Mouse (Mus musculus): Measurements from ENCODE around the gene Cacna1g. TPM values are rescaled to one million over a fixed set of nuclear protein-coding genes. Genes with fewer than 3 reads are reported as not detected.

Cacna1g gene
- 1 to 10 TPM in 1 of 2 experiments, under 1 TPM in 1; 0.94 to 1.3 TPM for total RNA-seq (2021)
- long read RNA-seq, experiment 1 = 0 reads
- long read RNA-seq, experiment 2 = 0 reads

DNA sequence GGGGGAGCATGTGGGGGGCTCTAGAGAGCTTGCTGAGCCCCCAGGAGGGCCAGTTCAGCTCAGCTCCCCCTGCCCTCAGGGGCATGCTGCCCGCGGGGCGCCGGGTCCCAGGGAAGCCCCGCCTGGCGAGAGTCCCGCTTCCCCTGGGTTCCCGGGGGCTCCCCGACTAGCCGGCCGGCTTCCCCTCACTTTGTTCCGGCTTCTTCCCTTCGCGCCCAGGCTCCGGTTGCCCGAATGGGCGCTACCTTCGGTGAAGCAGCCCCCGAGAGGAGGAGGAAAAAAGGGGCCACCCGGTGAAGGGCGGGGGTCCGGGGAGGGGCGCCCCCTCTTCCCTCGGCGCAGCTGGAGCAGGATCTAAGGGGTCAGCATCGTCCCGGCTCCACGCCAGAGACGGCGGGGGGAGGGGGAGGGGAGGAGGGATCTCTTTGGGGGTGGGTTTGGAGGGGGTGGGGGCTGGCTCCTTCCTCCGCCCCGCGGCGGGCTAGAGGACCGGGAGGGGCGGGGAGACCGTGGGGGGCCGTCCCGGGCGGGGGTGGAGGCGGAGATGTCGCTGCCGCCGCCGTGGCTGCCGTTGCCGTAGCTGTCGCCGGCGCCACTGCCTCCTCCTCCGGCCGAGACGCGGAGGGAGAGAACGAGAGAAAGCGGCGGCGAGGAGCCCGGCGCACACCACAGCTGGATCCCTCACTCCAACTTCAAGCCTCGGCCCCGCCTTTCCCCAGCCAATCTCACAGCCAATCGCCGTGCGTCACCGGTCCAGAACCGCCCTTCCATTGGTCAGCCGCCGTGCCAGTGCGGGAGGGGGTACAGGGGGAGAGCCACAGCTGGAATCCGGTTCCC lies at the start of gene Cacna1g:
TSS of gene Cacna1g (minus strand) at position 492 of the 837 bp plus-strand sequence.
- peak; percentile 87 for DNase-seq (ENCODE audit: low spot score)

DNA sequence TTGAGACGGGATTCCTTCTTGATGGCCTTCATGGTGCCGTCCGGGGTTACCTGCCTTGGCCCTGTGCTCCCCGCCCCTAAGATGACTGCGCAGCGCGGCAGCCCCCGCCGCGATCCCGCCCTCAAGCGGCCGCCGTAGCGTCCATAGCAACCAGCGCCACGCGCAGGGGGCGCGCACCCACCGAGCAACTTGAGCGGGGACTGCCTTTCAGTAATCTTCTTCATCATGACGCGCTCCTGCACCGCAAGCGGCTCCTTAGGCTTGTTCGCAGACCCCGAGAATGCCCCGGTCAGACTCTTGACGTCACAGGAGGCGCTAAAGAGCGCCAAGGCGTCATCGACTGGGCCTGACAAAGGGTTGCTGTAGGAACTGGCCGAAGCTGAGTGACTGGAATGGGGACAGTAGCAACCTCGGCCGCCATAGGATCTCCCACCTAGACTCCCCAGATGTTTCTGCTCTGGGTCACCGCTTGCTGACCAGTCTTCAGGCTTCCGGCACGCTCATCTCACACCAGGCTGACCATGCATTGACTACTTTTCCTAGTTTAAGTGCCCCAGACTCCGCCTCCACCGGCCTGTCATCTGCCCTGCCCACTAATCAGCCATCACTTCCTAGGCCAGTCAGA lies 47.3 kb upstream of the Cacna1g start, which contains the start of gene Mycbpap:
TSS of gene Mycbpap (minus strand) at position 524 of the 625 bp plus-strand sequence.
- DNase-seq (ENCODE audit: low spot score) = peak; percentile 24

DNA sequence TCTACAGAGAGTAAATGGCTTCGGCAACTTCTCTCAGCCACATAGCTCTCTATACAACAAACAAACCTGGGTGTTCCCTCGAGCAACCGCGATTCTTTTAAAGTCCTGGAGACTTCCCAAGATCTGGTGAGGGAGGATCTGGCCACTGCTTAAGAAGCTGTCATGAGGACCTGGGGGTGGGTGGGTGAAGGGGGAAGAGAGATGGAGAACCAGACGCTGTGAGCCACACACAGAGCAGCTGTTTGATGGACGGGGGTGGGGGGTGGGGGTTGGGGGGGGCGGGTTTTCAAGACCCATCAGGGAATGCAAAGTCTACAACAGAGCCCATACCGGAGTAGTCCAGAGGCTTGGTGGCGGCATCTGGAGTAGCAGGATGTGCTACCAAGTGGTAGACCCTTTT lies 39.5 kb upstream of the Cacna1g start:
- DNase-seq (ENCODE audit: low spot score) = no peak

DNA sequence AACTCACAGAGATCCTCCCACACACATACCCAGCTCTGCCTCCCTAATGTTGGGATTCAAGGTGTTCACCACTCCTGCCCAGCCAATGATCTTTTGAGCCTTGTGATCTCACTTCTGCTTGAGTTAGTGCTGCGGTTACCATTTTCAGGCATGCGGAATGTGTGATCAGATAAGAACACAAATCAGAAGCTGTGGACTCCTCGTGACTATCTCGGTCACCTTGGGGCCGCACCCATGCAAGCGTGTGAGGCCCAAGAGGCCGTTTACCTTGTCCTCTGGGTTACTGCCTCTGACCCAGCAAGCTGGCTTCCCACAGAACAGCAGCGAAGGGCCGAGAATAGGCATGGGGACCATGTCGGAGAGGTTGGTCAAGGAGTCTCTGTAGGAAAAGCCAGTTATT lies 35.0 kb upstream of the Cacna1g start:
- no peak for DNase-seq (ENCODE audit: low spot score)

DNA sequence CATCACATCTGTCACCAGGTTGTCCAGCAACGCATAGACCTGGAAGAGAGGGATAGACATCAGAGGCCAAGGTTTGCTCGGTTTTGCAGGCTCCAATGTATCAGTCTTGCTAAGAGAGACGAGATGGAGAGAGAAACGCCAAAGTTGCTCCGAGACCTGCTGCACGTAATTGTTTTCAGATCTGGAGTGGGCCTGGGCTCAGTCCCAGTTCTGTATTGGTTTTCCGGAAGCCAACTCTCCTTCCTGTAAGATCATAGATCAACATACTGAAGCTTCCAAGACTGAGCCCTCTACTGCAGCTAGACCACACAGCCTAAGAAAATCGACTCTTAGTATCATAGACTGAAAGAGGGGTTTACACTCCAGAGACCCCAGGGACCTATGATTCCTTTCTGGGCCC lies 27.5 kb upstream of the Cacna1g start:
- no peak for DNase-seq (ENCODE audit: low spot score)

DNA sequence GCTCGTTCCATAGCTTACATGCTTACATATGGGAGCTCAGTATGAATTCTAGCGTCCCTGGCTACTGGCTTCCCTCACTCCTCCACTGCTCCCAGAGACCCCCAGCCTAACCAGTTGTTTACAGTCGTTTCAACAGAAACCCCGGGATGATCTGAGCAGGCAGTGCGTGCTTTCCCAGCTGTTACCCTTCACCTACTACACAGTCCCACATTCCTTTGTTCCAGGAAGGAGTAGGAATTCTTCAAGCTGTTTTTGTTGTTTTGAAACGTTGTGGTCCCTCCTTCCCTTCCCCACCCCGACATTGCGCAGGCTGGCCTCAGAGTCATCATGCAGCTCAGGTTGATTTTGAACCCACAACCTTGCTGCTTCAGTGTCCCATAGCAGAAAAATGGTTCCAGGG lies 26.4 kb upstream of the Cacna1g start:
- DNase-seq (ENCODE audit: low spot score) = no peak

DNA sequence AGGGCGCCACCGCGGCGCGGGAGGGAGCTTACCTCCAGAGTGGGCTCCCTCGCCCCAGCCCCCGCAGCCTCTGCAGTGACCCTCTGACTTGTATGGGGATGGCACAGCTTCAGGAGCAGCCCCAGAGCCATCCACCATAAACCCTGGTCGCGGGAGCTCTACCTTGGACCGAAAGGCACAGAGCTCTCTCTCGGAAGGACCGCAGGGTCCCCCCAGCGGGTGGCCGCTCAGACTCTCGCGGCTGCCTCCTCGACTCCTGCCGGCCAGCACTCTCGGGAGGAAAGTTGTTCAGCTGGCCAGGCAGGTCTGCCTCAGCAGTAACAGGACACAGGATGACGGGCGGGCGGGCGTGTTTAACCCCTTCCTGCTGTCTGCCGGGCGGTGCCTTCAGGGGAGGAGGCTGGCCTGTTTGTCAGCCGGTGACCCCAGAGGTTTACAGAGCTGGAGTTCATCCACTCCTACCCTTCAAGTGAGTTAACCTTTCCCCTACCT lies 25.7 kb upstream of the Cacna1g start, which contains the start of gene Epn3:
TSS of gene Epn3 (minus strand) at position 314 of the 492 bp plus-strand sequence.
- no peak for DNase-seq (ENCODE audit: low spot score)

DNA sequence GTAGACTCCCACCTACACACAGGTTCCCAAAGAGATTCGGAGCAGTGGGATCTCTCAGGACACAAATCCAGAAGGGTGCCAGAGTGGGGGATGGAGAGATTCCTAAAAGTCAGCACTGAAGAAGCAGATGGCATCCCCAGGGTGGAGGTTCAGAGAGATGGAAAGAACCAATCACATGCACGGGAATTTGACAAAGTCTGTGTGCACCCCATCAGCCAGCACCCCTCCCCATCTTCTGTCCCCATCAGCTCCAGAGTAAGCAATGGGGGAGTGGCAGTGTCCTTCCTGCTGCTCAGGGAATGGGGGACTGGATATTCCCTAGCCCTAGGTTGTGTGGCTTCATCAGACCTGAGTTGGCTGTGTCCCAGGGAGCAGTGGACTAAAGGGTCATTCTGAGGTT lies 25.0 kb upstream of the Cacna1g start:
- DNase-seq (ENCODE audit: low spot score) = no peak

DNA sequence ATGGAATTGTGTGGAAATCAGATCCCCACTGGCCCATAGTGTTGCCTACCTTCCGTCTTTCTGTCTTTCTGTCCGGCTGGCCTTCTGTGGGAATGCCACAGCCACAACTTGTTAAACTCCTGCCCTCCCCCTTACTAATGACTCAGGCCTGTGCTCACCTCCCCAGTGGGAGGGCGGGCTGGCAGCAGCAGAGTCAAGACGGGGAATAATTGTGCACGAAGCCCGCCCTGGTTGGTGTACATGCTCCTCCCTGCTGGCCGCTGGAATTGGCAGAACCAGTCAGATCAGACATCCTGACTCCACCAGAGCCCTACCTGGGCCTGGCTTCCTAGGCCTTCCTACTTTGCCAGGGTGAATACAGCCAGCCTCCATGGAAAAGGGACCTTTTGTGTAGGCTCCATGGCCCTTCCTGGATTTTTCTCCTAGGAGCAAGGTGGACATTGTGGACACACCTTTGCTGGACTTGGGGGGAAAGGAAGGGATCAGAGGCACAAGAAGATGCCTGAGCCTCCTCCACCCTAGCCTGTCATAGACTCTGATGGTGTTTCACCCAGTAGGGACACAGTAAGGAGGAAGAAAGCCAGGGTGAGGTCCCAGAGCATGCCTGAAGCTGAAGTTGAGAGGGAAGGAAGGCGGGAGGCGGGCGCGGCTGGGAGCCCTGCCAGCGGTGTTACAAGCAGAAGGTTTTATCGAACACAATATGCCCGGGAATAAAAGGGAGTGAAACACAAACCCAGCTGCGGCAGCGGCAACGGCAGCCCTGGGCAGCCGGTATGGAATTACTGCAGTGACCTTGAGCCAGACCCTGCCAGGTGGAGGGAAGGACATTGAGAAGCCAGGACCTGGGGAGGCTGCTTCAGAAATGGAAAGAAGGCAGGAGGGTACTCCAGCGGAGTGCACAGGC lies 24.3 kb upstream of the Cacna1g start:
- no peak for DNase-seq (ENCODE audit: low spot score)

DNA sequence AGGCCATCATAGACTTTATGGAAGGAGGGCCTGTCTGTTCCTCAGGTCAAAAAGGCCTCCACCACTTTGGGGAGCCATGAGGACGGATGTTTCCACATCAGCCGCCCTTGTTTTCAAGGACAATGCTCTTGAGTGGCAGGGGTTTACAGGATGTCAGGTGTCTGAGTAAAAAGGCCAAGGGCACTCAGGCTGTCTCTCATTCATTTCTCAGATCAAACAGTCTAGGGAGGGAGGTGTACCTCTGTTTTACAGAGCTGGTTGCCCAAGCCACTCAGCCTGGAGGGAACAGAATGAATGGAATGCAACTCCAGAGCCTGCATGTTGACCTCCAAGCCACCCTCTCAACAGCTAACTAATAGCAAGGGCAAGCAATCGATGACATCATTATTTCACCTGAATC lies 21.4 kb upstream of the Cacna1g start:
- DNase-seq (ENCODE audit: low spot score) = no peak

DNA sequence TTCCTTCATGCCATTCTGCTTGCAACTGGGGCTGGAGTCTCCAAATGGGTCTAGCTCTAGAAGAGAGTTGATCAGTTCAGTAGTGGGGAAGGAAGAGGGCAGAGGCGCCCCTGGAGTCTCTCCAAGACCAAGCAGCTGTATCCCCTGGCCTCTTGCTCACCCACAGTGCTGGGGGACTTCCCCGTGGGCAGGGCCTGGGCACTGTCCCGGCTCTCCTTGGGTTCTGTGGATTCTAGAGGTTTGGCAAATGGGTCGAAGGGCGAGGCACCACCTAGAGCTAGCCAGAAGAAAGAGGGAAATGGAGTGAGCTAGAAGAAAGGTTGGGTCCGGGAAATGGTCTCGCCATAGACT lies 17.7 kb upstream of the Cacna1g start:
- no peak for DNase-seq (ENCODE audit: low spot score)

DNA sequence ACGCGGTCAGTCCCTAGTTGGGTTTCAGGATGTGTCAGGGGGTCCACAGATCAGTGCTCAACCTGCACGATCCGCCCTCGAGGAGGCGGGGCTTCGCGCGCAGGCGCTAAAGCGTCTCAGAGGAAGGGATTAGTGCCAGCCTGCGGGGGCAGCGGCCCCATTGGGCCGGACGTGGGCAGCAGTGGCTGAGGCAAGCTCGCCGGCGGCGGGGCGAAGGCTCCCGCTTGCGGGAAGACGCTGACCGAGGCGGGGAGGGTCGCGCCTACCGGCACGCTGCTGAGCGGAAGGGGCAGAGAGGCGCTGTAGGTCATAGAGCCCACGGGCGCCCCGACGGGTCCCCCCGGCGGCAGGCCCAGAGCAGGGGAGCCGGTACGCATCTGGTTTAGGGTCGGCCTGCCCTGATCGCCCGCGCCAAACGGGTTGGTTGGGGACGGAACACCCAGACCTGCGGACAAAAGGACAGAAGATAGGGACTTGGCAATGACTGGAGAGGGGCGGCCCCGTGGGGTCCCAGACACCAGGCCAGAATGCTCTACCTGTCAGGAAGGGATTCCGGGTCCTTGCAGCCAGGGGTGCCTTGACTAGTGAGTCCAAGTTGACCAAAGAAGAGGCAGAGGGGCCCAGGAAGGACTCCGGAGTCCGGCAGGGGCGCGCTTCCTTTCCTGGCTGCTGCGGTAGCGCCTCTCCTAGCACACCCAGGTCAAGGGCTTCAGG lies 17.2 kb upstream of the Cacna1g start:
- no peak for DNase-seq (ENCODE audit: low spot score)

DNA sequence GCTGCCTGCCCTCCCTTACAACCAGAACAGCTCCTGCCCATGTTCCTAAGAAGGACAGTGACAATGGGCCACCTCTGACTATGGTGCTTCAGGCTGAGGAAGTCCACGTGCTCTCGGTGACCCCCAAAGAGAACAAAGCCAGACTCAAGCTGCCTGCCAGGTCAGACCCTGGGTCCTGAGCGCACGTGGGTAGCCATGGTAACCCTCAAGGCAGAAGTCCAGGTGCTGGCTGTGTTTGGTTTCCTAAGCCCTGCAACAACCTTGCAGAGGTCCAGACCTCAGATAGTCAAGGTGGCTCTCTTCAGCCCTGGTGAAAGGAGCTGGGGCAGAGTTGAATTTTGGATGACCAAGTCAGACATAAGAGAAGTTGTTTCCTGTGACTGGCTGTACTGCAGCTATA lies 15.7 kb upstream of the Cacna1g start:
- DNase-seq (ENCODE audit: low spot score) = no peak

DNA sequence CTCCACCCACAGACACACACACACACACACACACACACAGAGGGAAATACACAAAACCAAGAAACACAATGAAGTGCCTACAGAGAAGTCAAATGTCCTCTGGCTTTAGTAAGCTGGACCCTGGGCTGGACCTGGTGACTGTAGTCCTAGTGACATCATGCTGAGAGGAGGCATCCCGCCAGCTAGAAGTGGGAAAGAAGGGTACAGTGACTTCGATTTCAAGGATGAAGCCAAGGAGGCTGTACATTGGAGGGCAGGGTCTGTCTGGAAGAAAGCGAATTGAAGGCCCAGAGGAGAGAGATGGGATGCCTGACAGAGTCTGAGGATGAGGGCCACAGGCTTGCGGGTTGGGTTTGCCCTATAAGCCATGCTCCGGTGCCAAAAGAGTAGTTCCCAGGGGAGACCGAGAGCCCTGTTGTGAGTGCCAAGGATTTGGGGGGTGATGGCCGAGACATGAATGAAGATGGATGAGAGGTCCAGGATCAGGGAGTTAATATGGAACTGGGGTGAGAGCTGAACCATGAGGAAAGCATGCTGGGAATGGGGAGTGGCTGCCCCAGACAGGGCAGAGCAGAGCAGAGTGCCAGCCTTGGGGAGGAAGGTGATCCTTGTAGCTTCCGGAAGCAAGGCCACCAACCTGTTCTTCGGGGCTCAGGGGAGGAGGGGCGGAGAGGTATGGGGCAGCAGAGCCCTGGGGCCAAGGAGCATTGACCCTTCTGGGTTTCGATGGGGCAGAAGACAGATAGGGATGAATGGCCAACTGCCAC lies 15.0 kb upstream of the Cacna1g start:
- no peak for DNase-seq (ENCODE audit: low spot score)

DNA sequence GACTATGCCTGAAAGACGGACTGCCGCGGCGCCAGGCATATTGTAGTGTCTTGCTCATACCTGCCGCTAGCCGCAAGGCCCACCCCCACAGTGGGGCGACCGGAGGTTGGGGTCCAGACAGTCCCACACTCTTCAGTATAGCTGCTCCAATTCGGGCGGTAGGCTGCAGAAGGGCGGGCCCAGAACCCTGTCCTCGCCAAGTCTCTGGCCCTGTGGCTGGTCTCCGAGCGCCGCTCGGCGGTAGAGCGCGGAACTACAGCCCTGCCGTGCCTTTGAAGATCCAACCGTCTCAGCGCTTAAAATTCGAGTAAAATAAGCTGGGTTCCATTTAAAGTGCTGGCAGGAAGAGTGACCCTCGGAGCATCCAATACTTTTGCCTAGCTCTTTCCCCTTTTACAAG lies 12.0 kb upstream of the Cacna1g start, which contains the start of gene Spata20:
TSS of gene Spata20 (minus strand) at position 179 of the 400 bp plus-strand sequence.
- DNase-seq (ENCODE audit: low spot score) = peak; percentile 76

DNA sequence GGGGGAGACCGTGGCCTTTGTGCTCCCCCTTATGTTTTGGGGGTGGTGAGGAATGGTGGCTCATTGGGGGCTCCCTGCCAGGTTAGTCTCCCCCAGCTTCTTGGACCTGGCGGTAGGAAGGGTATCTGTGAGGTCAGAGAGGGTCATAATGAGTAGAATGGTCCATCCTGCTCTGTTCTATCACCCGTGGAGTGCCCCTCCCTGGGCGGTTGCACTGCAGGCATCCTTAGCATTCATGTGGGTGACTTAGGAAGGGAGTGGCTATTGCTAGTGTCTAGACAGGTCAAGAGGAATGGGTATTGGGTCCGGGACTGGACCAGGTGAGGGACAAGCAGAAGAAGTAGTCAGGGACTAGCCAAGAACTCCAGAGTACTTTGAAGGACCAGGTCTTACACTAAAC lies 11.2 kb upstream of the Cacna1g start:
- no peak for DNase-seq (ENCODE audit: low spot score)

DNA sequence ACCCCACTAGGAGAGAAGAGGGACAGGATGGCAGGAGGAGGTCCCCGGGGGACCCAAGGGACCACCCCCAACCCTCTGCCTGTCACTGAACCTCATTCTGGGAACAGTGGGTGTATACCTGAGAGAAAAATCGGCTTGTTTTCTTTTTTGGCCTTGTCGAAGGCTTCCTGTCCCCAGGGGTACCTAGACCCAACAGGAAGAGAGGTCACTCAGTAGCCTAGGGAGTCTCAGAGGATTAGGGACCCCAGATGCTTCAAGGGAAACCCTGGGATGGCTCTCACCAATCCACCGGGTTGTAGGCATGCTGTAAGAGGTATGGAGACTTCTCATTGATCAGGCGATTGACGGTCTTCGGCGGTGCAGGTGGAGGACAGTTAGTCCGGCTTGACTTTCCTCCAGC lies 10.6 kb upstream of the Cacna1g start:
- no peak for DNase-seq (ENCODE audit: low spot score)

DNA sequence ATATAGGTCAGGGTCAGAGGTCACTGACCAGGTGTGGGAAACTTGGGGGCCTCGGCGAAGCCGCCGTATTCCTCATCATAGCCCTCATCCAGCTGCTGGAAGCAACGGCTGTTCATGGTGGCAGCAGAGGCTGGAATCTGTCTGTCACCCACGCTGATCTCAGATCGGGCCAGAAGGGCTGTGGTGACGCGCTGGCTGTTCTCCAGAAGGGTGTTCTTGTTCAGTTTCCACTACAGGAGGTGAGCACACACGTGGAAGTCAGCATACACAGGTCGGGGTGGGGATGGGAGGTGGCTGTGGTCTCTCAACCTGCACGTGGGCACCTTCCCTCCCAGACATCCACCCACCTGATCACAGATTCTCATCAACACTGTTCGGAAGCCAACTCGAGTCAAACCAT lies 9.9 kb upstream of the Cacna1g start:
- no peak for DNase-seq (ENCODE audit: low spot score)

DNA sequence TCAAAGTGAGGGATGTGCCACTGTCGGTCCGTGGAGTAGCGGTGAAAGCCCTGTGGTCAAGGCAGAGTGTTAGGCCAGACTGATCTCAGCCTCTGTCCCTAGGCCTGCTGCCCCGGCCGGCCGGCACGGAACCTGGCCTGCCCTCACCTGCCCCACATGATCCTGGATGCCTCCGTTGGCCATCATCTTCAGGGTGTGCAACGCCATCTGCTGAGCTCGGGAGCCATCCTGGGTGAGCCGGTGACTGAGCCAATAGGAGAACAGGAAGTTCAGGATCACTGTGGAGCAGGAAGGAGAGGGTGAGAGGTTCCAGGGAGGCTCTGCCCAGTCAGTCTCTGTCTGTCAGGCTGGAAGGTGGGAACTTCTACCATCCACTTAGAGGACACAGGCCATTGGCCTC lies 9.4 kb upstream of the Cacna1g start:
- no peak for DNase-seq (ENCODE audit: low spot score)

DNA sequence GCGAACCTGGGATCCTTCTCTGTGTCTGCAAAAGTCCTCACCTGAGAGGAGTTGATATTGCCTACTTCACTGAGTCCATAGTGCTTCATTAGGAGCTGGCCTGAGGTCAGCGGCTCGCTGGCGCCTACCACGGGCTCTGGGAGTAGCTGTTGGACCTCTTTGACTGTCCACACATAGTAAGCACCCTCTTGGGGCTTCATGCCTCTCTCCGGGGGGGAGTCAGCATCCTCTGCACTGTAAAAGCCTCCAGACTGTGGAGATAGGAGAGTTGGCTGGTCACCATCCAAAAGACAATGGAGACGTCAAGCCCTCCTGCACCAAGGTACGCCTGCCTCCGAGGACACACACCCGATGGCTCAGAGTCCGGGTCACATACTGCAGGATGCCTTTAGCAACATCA lies 8.7 kb upstream of the Cacna1g start:
- no peak for DNase-seq (ENCODE audit: low spot score)

Measured in gastrocnemius, adult 18-20 months (tissue).